Mouse (Mus musculus) limb, embryonic 13.5 days (tissue): ENCODE measurements at regions not wholly inside any gene's neighbourhood (a gene's known extent, or its start where the extent isn't known, plus 50 kb on each side); places are given as distances from the start of the nearest gene placed in this dataset.

Source experiments
- ATAC-seq: fragments of 200-750 bp; cut with Nextera tagmentation; 2 replicates; pipeline ENCODE4 v1.8.0; 2017; ENCODE audit warnings: low read depth, moderate number of reproducible peaks, moderate TSS enrichment; ENCODE audit not compliant: low FRiP score
- H3K27ac ChIP-seq: fragments of 300-500 bp; sonication (generic); 2 replicates; pipeline ENCODE4 v1.5.1; 2015; ENCODE audit warnings: inconsistent platforms, mild to moderate bottlenecking, moderate library complexity
- H3K27me3 ChIP-seq: fragments of 300-500 bp; sonication (generic); 2 replicates; pipeline ENCODE4 v1.6.1; 2015; ENCODE audit warnings: mild to moderate bottlenecking, inconsistent platforms
- H3K36me3 ChIP-seq: fragments of 300-500 bp; sonication (generic); 2 replicates; pipeline ENCODE4 v1.6.1; 2015; ENCODE audit warnings: inconsistent platforms, mild to moderate bottlenecking, moderate library complexity
- H3K4me1 ChIP-seq: fragments of 300-500 bp; sonication (generic); 2 replicates; pipeline ENCODE4 v1.6.1; 2015; ENCODE audit warnings: inconsistent platforms
- H3K4me2 ChIP-seq: fragments of 300-500 bp; sonication (generic); replicated peaks from 2 replicates; pipeline ENCODE4 v1.6.1; 2015; ENCODE audit warnings: inconsistent platforms, mild to moderate bottlenecking, moderate library complexity
- H3K4me3 ChIP-seq: fragments of 300-500 bp; sonication (generic); 2 replicates; pipeline ENCODE4 v1.5.1; 2015; ENCODE audit warnings: moderate library complexity, mild to moderate bottlenecking, inconsistent platforms
- H3K9ac ChIP-seq: fragments of 300-500 bp; sonication (generic); 2 replicates; pipeline ENCODE4 v1.6.1; 2015; ENCODE audit warnings: mild to moderate bottlenecking, inconsistent platforms
- H3K9me3 ChIP-seq: fragments of 300-500 bp; sonication (generic); 2 replicates; pipeline ENCODE4 v1.6.1; 2016; ENCODE audit warnings: inconsistent platforms
- WGBS: fragments of 180-500 bp; shearing (Covaris S2); methylation state at CpG from one replicate; pipeline ENCODE4 v1.1.7; 2015; 5-methylcytosine and 5-hydroxymethylcytosine counted together

- H3K27ac ChIP-seq = no peak overlapping the region
- peaks cover 24% of the 10 kb centered on the region for H3K4me1 ChIP-seq
- H3K4me2 ChIP-seq = no peak overlapping the region
- no peaks in the 10 kb centered on the region for H3K36me3 ChIP-seq
- 27% methylated on average over 3 of the region's 3 CpGs for WGBS
- no peak overlapping the region for H3K9ac ChIP-seq
- ATAC-seq = peak; percentile 61; the same call in 1 of the 2 replicates
- 0 out of 2 replicates have a peak, but pooled peaks cover 6% of the 10 kb centered on the region for H3K27me3 ChIP-seq
- no peak overlapping the region for H3K4me3 ChIP-seq
- no peaks in the 10 kb centered on the region for H3K9me3 ChIP-seq
These were observed 317.7 kb upstream of the Gm10131 start for GRCm38 (mm10) chr8:34429231-34429630.

DNA sequence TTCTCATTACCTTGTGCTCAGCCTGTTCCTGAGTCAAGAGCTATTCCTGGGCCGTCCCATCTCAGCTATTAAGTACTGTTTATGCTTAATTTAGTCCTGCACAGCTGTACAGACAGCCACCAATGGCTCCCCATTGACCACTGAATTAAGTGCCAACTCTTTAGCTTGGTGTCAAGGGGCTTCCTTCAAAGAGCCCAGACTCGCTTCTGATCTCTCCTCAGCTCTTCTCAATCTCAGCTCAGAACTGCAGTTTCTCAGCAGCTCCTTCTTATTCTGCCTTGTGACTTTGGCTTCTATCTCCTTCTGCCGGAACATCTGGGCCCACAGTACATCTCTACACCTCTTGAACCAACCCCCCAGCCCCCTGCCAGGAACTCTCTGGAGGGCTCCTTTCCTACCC lies 290.0 kb upstream of the Gm10131 start:
- no peak overlapping the region for H3K27ac ChIP-seq
- no peaks in the 10 kb centered on the region for H3K36me3 ChIP-seq
- H3K4me2 ChIP-seq = no peak overlapping the region
- H3K9me3 ChIP-seq = no peaks in the 10 kb centered on the region
- ATAC-seq = no peak
- H3K4me1 ChIP-seq = peaks cover 27% of the 10 kb centered on the region
- H3K9ac ChIP-seq = no peak overlapping the region
- WGBS = 54% methylated on average over 3 of the region's 3 CpGs
- H3K4me3 ChIP-seq = no peak overlapping the region
- H3K27me3 ChIP-seq = 0 out of 2 replicates have a peak, but pooled peaks cover 22% of the 10 kb centered on the region

DNA sequence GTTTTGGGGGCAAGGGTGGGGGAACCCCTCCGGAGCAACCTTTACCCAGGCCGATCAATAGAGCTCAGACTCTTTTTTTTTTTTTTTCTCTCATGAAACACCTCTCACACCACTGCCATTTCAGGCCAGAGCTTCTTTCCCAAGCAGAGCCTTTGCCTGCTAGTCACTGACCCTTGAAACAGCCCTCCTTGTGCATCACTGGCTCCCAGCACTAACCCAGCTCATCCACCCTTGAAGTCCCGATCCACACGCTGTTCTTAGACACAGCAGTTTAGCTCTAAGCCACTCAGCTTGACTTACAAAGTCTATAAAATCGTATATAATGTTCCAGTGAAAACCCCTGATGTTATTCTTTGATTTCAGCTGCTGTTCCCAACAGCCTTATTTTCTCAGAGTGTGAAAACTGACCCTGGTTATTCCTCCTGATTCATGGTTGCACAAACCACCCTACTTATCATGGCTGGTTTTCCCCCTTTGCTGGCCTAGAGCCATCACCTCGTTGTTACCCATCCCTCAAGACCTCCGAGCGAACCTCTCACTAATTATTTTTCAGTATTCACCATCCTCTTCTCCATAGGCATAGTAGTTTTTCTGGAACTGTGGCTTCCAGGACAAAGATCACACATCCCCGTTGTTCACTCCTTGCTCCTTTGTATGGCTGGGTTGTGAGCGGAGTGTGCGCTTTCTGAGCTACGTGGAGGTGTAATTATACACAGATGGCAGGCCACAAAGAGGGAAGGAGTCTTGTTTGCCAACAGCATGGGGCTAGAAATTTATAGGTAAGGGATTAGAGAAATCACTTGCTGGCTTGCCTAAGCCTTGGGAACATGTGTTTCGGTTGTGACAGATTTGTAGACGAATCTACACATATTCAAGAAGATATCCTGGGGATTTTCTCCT lies 287.6 kb upstream of the Gm10131 start:
- Histone ChIP-seq H3K36me3 (no peaks in the 10 kb centered on the region), H3K27ac (peak overlapping the region; percentile 2; the same call in 1 of the 2 replicates), H3K9ac (no peak overlapping the region), H3K4me2 (peak overlapping the region; percentile 35), H3K27me3 (peaks cover 17% of the 10 kb centered on the region; the same call in 1 of the 2 replicates), H3K9me3 (no peaks in the 10 kb centered on the region; the same call in 1 of the 2 replicates), H3K4me3 (no peak overlapping the region), H3K4me1 (peaks cover 27% of the 10 kb centered on the region)
- 0 out of 2 replicates have a peak, but pooled peaks have one; percentile 55 for ATAC-seq
- WGBS = 22% methylated on average over 14 of the region's 14 CpGs

DNA sequence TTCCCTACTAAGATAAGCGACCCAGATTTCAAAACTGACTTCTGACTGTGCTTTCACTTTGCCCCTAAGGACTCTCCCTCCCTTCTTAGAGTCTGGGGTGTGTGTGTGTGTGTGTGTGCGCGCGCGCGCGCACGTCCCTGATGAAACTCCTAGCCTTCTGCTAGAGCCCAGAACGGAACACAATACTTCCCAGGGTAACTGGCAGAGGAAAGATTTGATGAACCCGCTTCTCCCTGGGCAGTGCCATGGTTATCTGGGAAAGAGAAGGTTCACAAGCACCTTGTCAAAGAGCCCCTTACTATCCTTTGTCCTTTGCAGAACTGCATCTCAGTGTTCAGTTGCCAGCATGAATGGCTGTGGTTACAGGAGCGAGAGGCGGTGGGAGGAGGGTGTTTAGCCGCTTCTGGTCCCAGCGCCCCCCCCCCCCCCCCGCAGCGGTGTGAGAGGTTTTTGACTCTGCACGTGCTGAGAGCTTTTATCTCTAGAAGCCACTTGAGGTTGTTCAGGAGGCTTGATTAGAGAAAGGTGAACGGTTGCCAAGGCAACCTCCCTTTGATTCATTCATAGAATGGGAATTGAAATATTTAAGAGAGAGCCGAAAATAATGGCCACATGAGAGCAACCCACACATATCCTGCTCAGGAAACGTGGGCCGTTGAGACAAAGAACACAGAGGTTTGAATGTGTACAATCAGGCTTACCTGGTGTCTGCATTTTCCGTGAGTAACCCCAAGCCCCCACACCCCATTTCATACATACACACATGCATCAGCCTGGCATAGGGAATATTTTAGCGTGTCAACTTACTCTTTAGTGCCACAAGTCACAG lies 286.3 kb upstream of the Gm10131 start:
- Histone ChIP-seq H3K27ac (no peak overlapping the region), H3K9ac (no peak overlapping the region), H3K27me3 (peaks cover 13% of the 10 kb centered on the region; the same call in 1 of the 2 replicates), H3K36me3 (no peaks in the 10 kb centered on the region), H3K4me1 (peaks cover 34% of the 10 kb centered on the region), H3K9me3 (no peaks in the 10 kb centered on the region; the same call in 1 of the 2 replicates), H3K4me2 (peak overlapping the region; percentile 44), H3K4me3 (no peak overlapping the region)
- WGBS = 39% methylated on average over 23 of the region's 23 CpGs
- 0 out of 2 replicates have a peak, but pooled peaks have one; percentile 30 for ATAC-seq

DNA sequence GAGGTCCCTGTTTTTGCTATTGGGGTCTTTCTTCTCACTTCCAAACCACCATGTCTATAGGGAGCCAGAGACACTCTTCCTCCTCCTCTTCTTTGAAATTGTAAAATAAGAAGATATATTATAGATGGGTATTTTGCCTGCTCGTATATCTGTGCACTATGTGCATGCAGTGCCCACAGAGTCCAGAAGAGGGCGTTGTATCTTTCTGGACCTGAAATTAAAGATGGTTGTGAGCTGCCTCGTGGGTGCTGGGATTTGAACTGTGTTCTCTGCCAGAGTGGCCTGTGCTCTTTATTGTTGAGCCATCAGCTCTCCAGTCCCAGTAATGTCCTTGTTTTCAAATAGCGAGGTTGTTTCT lies 285.7 kb upstream of the Gm10131 start:
- Histone ChIP-seq H3K27ac (no peak overlapping the region), H3K4me1 (peaks cover 40% of the 10 kb centered on the region), H3K4me2 (peak overlapping the region; percentile 44), H3K4me3 (no peak overlapping the region), H3K9ac (no peak overlapping the region), H3K36me3 (no peaks in the 10 kb centered on the region), H3K9me3 (no peaks in the 10 kb centered on the region; the same call in 1 of the 2 replicates), H3K27me3 (peaks cover 7% of the 10 kb centered on the region; the same call in 1 of the 2 replicates)
- no peak for ATAC-seq
- WGBS = 54% methylated on average over 4 of the region's 4 CpGs

DNA sequence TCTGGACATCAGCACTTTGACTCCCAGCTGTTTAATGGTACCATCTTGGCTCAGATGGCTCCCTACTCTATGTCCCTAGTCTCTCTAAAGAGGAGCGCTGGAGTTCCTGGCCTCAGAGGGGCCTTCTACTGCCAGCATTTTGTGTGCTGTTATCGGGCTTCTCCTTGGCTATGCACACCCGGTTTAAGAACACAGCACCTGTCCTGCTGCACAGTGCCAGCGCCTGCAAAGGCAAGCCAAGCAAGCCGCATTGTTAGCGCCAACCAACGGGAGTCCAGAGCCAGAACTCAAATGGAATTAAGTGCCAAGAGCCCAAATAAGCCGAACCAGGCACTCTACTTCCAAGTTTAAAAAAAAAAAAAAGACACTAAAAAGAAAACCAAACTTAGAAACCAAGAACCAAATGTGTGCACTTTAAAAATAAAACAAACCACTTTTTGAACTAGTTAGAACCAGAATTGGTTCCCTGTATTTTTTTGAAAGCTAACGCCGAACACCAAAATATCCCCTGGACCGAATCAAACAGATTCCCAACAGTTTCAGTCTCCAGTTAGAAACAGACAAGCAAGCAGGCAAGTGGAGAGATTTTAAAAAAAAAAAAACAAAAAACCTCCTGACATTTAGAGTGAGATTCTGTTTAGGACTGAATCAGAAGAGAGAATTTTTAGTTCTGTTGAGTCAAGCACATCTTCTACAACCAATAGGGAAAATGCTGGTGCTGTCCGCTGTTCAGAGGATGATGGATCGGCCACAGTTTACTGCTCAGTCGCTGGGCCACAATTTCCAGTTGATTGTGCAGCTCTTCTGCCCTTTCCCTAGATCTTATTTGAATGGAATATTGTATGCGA lies 281.7 kb upstream of the Gm10131 start:
- Histone ChIP-seq H3K4me1 (peaks cover 32% of the 10 kb centered on the region), H3K9me3 (no peaks in the 10 kb centered on the region; the same call in 1 of the 2 replicates), H3K4me3 (no peak overlapping the region), H3K27me3 (peaks cover 10% of the 10 kb centered on the region; the same call in 1 of the 2 replicates), H3K4me2 (peak overlapping the region; percentile 41), H3K27ac (peak overlapping the region; percentile 45; the same call in 1 of the 2 replicates), H3K9ac (no peak overlapping the region), H3K36me3 (no peaks in the 10 kb centered on the region)
- ATAC-seq = 0 out of 2 replicates have a peak, but pooled peaks have one; percentile 33
- 77% methylated on average over 15 of the region's 15 CpGs for WGBS

DNA sequence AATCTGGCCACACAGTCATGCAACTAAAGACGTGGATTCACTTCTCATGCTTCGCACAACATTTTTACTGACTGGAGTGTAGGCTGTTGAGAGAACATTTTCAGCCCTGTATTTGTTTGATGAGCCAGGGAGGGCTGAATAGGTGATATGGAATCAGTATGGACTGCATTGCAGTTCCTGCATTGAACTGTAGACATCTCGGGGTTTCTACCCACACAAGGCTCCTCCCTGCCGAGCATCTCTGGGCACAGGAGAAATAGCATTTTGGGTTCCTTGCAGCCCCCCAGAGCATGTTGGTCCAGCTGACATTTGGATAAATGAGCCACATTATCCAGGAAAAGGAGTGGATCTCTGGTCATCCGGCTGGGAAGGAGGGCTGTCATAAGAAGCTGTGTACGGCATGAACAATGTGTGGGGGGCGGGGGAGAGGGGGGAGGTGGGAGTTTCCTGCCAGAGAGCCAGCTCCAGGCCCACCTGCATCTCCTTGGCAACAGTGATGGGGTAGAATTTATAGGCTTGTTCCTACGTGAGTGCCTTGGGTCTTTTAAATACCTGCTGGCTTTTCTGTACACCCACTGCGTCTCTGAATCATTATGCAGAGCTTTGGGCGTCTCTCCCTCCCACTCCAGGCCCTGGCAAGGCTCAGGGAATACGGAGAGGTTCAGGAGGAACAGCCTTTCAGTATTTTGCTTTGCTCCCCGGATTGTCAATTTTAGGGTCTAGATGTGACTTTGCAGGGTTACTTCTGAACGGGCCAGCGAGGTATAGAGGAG lies 280.9 kb upstream of the Gm10131 start:
- Histone ChIP-seq H3K36me3 (no peaks in the 10 kb centered on the region), H3K4me1 (peaks cover 26% of the 10 kb centered on the region), H3K4me3 (no peak overlapping the region), H3K9ac (no peak overlapping the region), H3K4me2 (peak overlapping the region; percentile 41), H3K27ac (peak overlapping the region; percentile 45; the same call in 1 of the 2 replicates), H3K27me3 (peaks cover 10% of the 10 kb centered on the region; the same call in 1 of the 2 replicates), H3K9me3 (no peaks in the 10 kb centered on the region; the same call in 1 of the 2 replicates)
- peak; percentile 81 for ATAC-seq
- WGBS = 33% methylated on average over 13 of the region's 14 CpGs

GRCm38 (mm10) chr8:34385806-34386439 lies 274.4 kb upstream of the Gm10131 start:
- H3K27me3 ChIP-seq = peaks cover 6% of the 10 kb centered on the region; the same call in 1 of the 2 replicates
- H3K4me2 ChIP-seq = no peak overlapping the region
- WGBS = 79% methylated on average over 10 of the region's 10 CpGs
- H3K9me3 ChIP-seq = no peaks in the 10 kb centered on the region
- no peak overlapping the region for H3K9ac ChIP-seq
- no peak for ATAC-seq
- no peak overlapping the region for H3K4me3 ChIP-seq
- 0 out of 2 replicates have a peak, but pooled peaks cover 3% of the 10 kb centered on the region for H3K4me1 ChIP-seq
- no peak overlapping the region for H3K27ac ChIP-seq
- no peaks in the 10 kb centered on the region for H3K36me3 ChIP-seq

GRCm38 (mm10) chr8:34380615-34381014 lies 269.1 kb upstream of the Gm10131 start:
- H3K36me3 ChIP-seq = no peaks in the 10 kb centered on the region
- H3K4me2 ChIP-seq = no peak overlapping the region; the same call in 1 of the 2 replicates
- 0 out of 2 replicates have a peak, but pooled peaks cover 2% of the 10 kb centered on the region for H3K4me1 ChIP-seq
- peaks cover 7% of the 10 kb centered on the region; the same call in 1 of the 2 replicates for H3K27me3 ChIP-seq
- H3K9me3 ChIP-seq = no peaks in the 10 kb centered on the region
- H3K9ac ChIP-seq = no peak overlapping the region
- no peak overlapping the region for H3K27ac ChIP-seq
- ATAC-seq = no peak
- H3K4me3 ChIP-seq = no peak overlapping the region
- 41% methylated on average over 19 of the region's 19 CpGs for whole genome bisulfite sequencing

DNA sequence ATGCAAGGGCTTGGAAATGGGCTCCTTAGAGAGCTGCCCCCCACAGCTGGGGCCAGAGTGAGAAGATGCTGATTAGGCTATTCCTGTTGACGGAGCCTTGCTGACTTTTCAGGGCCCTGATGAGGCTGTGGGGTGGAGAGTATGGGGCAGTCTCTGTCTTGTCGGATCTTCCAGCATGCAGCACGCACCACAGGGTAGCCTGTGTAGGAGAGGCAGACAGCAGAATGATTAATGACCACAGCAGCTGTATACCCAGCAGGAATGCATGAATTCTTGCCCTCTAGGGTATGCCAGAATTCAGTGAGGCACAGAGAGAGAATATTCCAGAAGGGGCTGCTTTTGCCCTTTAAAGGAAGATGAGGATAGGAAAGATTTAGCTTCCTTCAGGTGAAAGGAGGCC lies 265.6 kb upstream of the Gm10131 start:
- Histone ChIP-seq H3K27ac (no peak overlapping the region), H3K9me3 (no peaks in the 10 kb centered on the region), H3K9ac (no peak overlapping the region), H3K4me2 (no peak overlapping the region), H3K4me3 (no peak overlapping the region), H3K36me3 (no peaks in the 10 kb centered on the region), H3K4me1 (0 out of 2 replicates have a peak, but pooled peaks cover 2% of the 10 kb centered on the region), H3K27me3 (peaks cover 7% of the 10 kb centered on the region; the same call in 1 of the 2 replicates)
- 22% methylated on average over 3 of the region's 3 CpGs for WGBS
- ATAC-seq = peak; percentile 80
